In the genomic region with DNA sequence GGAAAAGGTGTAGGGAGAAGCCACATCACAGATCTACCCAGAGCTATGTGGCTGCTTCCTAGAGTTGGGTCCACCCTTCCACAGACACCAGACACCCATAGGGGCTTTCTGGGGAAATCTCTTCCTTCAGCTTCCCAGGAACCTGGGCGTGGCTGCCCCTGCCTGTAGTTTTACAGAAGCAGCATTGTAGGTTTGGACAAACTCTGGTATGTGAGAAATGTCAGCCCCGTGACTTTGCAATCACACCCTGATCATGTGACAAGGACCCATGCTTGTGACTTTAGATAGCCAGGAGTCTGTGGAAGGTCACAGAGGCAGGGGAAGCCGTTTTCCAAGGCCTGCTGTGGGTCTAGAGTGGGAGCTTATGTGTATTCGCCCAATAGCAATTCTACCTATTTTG, we compare ENCODE assay signal across 12 mouse cellular contexts. TPM values are rescaled to one million over a fixed set of nuclear protein-coding genes. Genes with fewer than 3 reads are reported as not detected.
DNase-seq lines count a peak whose midpoint lies in the region; ATAC-seq lines count a peak whose summit lies in the region.
"Had no signal": no experiment of that assay in that cellular context is flagged by ENCODE, and none has a peak within 500 bp of the region (broad histone marks: within the 10 kb centered on the region; RNA-seq: fewer than 3 reads in every experiment).

No protein-coding gene starts in this region.

- no peak overlapping the region for H3K27ac ChIP-seq in heart, embryonic 12.5 days (ENCODE audit: poor library complexity, severe bottlenecking)
- H3K27ac ChIP-seq in brown adipose tissue, adult 24 weeks (replicated peaks; ENCODE audit: low read depth, low read length) = peak overlapping the region; percentile 71
- peak overlapping the region; percentile 33; the same call in 1 of the 2 replicates for H3K27ac ChIP-seq in lung, embryonic 16.5 days (ENCODE audit: low read length)
- H3K27ac ChIP-seq: hindbrain, embryonic 10.5 days had no signal

- H3K4me2 ChIP-seq in heart, embryonic 12.5 days = peak overlapping the region; percentile 8; the same call in 1 of the 2 replicates
- H3K4me2 ChIP-seq in lung, embryonic 16.5 days (ENCODE audit: low read depth, low read length) = no peak overlapping the region

- peaks cover 34% of the 10 kb centered on the region for H3K4me1 ChIP-seq in heart, embryonic 12.5 days (replicated peaks)
- H3K4me1 ChIP-seq in brown adipose tissue, adult 24 weeks (ENCODE audit: control insufficient read depth, insufficient read depth, insufficient read length, low read length) = peaks cover 4% of the 10 kb centered on the region
- peaks cover 4% of the 10 kb centered on the region; the same call in 1 of the 2 replicates for H3K4me1 ChIP-seq in lung, embryonic 16.5 days (replicated peaks; ENCODE audit: control insufficient read depth, insufficient read depth, low read length)

- no peaks in the 10 kb centered on the region for H3K36me3 ChIP-seq in heart, embryonic 12.5 days
- no peaks in the 10 kb centered on the region for H3K36me3 ChIP-seq in lung, embryonic 16.5 days (ENCODE audit: control insufficient read depth, insufficient read depth, low read length)
- H3K36me3 ChIP-seq: hindbrain, embryonic 10.5 days had no signal

- H3K9me3 ChIP-seq in heart, embryonic 12.5 days (replicated peaks) = no peaks in the 10 kb centered on the region
- no peaks in the 10 kb centered on the region for H3K9me3 ChIP-seq in lung, embryonic 16.5 days (ENCODE audit: control insufficient read depth, low read length)
- H3K9me3 ChIP-seq: hindbrain, embryonic 10.5 days had no signal

- 31% methylated on average over 4 of the region's 4 CpGs for WGBS in heart, embryonic 12.5 days
- WGBS in lung, embryonic 16.5 days = 32% methylated on average over 4 of the region's 4 CpGs

- no peak for DNase-seq in heart, adult 8-10 months (ENCODE audit: low spot score)
- peak; percentile 32 for DNase-seq in 416B (ENCODE audit: low read depth)
- DNase-seq in urinary bladder, postnatal 10 days (ENCODE audit: low spot score) = no peak
- no peak for DNase-seq in right cerebral cortex, postnatal 4 days
- no peak for DNase-seq in frontal cortex, postnatal 36 days (ENCODE audit: low spot score in 2 of 2)
- DNase-seq: retina, postnatal 1 day; thymus, postnatal 25 days had no signal

- no peak for ATAC-seq in heart, embryonic 12.5 days (ENCODE audit: insufficient number of reproducible peaks, low FRiP score)
- no peak for ATAC-seq in lung, embryonic 16.5 days (ENCODE audit: low read depth)
- ATAC-seq: forebrain, embryonic 16.5 days had no signal

- 0 out of 2 replicates have a peak overlapping the region, but pooled peaks have one; percentile 4 for H3K9ac ChIP-seq in heart, embryonic 12.5 days
- no peak overlapping the region for H3K9ac ChIP-seq in lung, embryonic 16.5 days (ENCODE audit: low read length)

- H3K27me3 ChIP-seq in heart, embryonic 12.5 days (replicated peaks) = no peaks in the 10 kb centered on the region
- H3K27me3 ChIP-seq in lung, embryonic 16.5 days (ENCODE audit: control insufficient read depth, insufficient read depth, low read depth, low read length) = no peaks in the 10 kb centered on the region; the same call in 1 of the 2 replicates

- H3K4me3 ChIP-seq in heart, embryonic 12.5 days = no peak overlapping the region
- H3K4me3 ChIP-seq in brown adipose tissue, adult 24 weeks (ENCODE audit: insufficient read depth, low read depth, low read length) = no peak overlapping the region
- no peak overlapping the region for H3K4me3 ChIP-seq in lung, embryonic 16.5 days (ENCODE audit: low read length)
- H3K4me3 ChIP-seq: hindbrain, embryonic 10.5 days had no signal

RNA-seq across cellular contexts. Expression of a gene that starts 5.5 kb away (rescaled TPM):
- 1,039 and 1,047 TPM in 2 replicates for polyA plus RNA-seq in heart, embryonic 12.5 days (2016; fragmentation: Nextera tagmentation; extraction: Ambion mirVana)
- 1,000 to 10,000 TPM; 1,514 to 2,177 (median 1,722) TPM for total RNA-seq in heart, adult 8-10 months (2022)
- polyA plus RNA-seq in brown adipose tissue, adult 24 weeks (2012; ENCODE audit: insufficient read depth, insufficient read length, missing spikeins) = not detected in 2 replicates
- 13.0 and 18.0 TPM in 2 replicates for polyA plus RNA-seq in lung, embryonic 16.5 days (2015; fragmentation: Nextera tagmentation; extraction: Ambion mirVana)
- polyA plus RNA-seq: forebrain, embryonic 16.5 days; hindbrain, embryonic 10.5 days had no signal

RNA-seq across cellular contexts. Expression of a gene that starts 30.3 kb away (rescaled TPM):
- polyA plus RNA-seq in heart, embryonic 12.5 days (2016; fragmentation: Nextera tagmentation; extraction: Ambion mirVana) = 3.0 and 3.1 TPM in 2 replicates
- 1 to 10 TPM; 2.8 to 6.1 (median 3.2) TPM for total RNA-seq in heart, adult 8-10 months (2022)
- polyA plus RNA-seq in brown adipose tissue, adult 24 weeks (2012; ENCODE audit: insufficient read depth, insufficient read length, missing spikeins) = 7.6 and 9.3 TPM in 2 replicates
- polyA plus RNA-seq in lung, embryonic 16.5 days (2015; fragmentation: Nextera tagmentation; extraction: Ambion mirVana) = 6.4 and 8.8 TPM in 2 replicates

RNA-seq across cellular contexts. Expression of a gene that starts 42.3 kb away (rescaled TPM):
- 42.5 and 44.3 TPM in 2 replicates for polyA plus RNA-seq in heart, embryonic 12.5 days (2016; fragmentation: Nextera tagmentation; extraction: Ambion mirVana)
- 10 to 100 TPM; 19.0 to 26.0 (median 23.6) TPM for total RNA-seq in heart, adult 8-10 months (2022)
- 22.4 and 24.6 TPM in 2 replicates for polyA plus RNA-seq in brown adipose tissue, adult 24 weeks (2012; ENCODE audit: insufficient read depth, insufficient read length, missing spikeins)
- polyA plus RNA-seq in lung, embryonic 16.5 days (2015; fragmentation: Nextera tagmentation; extraction: Ambion mirVana) = 39.2 and 44.4 TPM in 2 replicates

RNA-seq across cellular contexts. Expression of a gene that starts 58.7 kb away (rescaled TPM):
- 245 and 252 TPM in 2 replicates for polyA plus RNA-seq in heart, embryonic 12.5 days (2016; fragmentation: Nextera tagmentation; extraction: Ambion mirVana)
- total RNA-seq in heart, adult 8-10 months (2022) = 100 to 1,000 TPM; 192 to 274 (median 220) TPM
- polyA plus RNA-seq in brown adipose tissue, adult 24 weeks (2012; ENCODE audit: insufficient read depth, insufficient read length, missing spikeins) = 157 and 167 TPM in 2 replicates
- polyA plus RNA-seq in lung, embryonic 16.5 days (2015; fragmentation: Nextera tagmentation; extraction: Ambion mirVana) = 278 and 298 TPM in 2 replicates

Comparison
In these comparisons a context has a peak if more than half of its experiments do, and no peak if none do; other contexts are left out.
1. RNA of a gene that starts 5.5 kb away (polyA plus RNA-seq): 1,039 to 1,047 TPM in heart, embryonic 12.5 days; 13.0 to 18.0 TPM in lung, embryonic 16.5 days and not detected in brown adipose tissue, adult 24 weeks; every median in the first group is over 10 times any median in the second.